Mouse (Mus musculus) embryo, embryonic 11.5 days (tissue): ENCODE results near the gene Hist1h3e.
"Not testable (repeated sequence)": the region's sequence is repeated elsewhere in the genome, so short reads cannot be mapped to it uniquely, and the experiment has no call there.

Source experiments
- DNase-seq: peaks from one replicate; pipeline ENCODE4 v3.0.0-alpha.2; 2012; ENCODE audit warnings: low read depth, low spot score

Hist1h3e gene

GRCm38 (mm10) chr13:23562699-23563462, 712 bp upstream of the Hist1h3e start:
- DNase-seq = no peak

- not testable (repeated sequence) for DNase-seq
Observed at GRCm38 (mm10) chr13:23561531-23561882, 662 bp downstream of the Hist1h3e start.

GRCm38 (mm10) chr13:23560699-23561098, 1.5 kb downstream of the Hist1h3e start:
- not testable (repeated sequence) for DNase-seq

GRCm38 (mm10) chr13:23556906-23557305, 5.3 kb downstream of the Hist1h3e start:
- DNase-seq = no peak

- DNase-seq = no peak
Observed at GRCm38 (mm10) chr13:23555839-23556416, 6.2 kb downstream of the Hist1h3e start.

- no peak for DNase-seq
Observed at GRCm38 (mm10) chr13:23554925-23555838, 7.0 kb downstream of the Hist1h3e start.

GRCm38 (mm10) chr13:23554393-23554792, 7.8 kb downstream of the Hist1h3e start:
- no peak for DNase-seq

- DNase-seq = no peak
Observed at GRCm38 (mm10) chr13:23552962-23553361, 9.2 kb downstream of the Hist1h3e start, which contains the start of gene Hist1h1d. TSS of gene Hist1h1d (plus strand) at chr13:23553262.

GRCm38 (mm10) chr13:23551931-23552914, 9.9 kb downstream of the Hist1h3e start:
- DNase-seq = no peak

GRCm38 (mm10) chr13:23551146-23551834, 10.9 kb downstream of the Hist1h3e start, which contains the start of gene Hist1h4f:
TSS of gene Hist1h4f (minus strand) at chr13:23551648.
- peak; percentile 92 for DNase-seq

GRCm38 (mm10) chr13:23550761-23551145, 11.4 kb downstream of the Hist1h3e start:
- DNase-seq = no peak

GRCm38 (mm10) chr13:23546694-23547093, 15.5 kb downstream of the Hist1h3e start:
- DNase-seq = no peak

GRCm38 (mm10) chr13:23544787-23545120, 17.4 kb downstream of the Hist1h3e start:
- not testable (repeated sequence) for DNase-seq

- peak; percentile 87 for DNase-seq
Observed at GRCm38 (mm10) chr13:23543965-23544786, 18.0 kb downstream of the Hist1h3e start, which contains the start of gene Hist1h3f. TSS of gene Hist1h3f (plus strand) at chr13:23544052.

- DNase-seq = peak; percentile 80
Observed at GRCm38 (mm10) chr13:23542999-23543607, 19.1 kb downstream of the Hist1h3e start, which contains the start of gene Hist1h2bh. TSS of gene Hist1h2bh (minus strand) at chr13:23543392.

- DNase-seq = not testable (repeated sequence)
Observed at GRCm38 (mm10) chr13:23542225-23542980, 19.8 kb downstream of the Hist1h3e start.

GRCm38 (mm10) chr13:23541497-23541896, 20.7 kb downstream of the Hist1h3e start:
- DNase-seq = no peak

- not testable (repeated sequence) for DNase-seq
Observed at GRCm38 (mm10) chr13:23539821-23540220, 22.3 kb downstream of the Hist1h3e start.
